Mouse (Mus musculus) frontal cortex, postnatal 36 days (tissue): ENCODE data around the gene Gm3512.
"Not testable (repeated sequence)": the region's sequence is repeated elsewhere in the genome, so short reads cannot be mapped to it uniquely, and the experiment has no call there.

Experiments
- DNase-seq, 2 experiments: peaks; one replicate each; pipeline ENCODE4 v3.0.0; 2022; ENCODE audit warnings: low spot score in 2 of 2

Gene Gm3512

GRCm38 (mm10) chr14:7174483-7174971 lies at the start of gene Gm3512:
TSS of gene Gm3512 (minus strand) at chr14:7174533.
- DNase-seq: peak; percentile 0 to 2

- DNase-seq: peak in 1 of 2 experiments; percentile 8
Observed at GRCm38 (mm10) chr14:7200070-7200469, 25.7 kb upstream of the Gm3512 start.

- not testable (repeated sequence) for DNase-seq
Observed at GRCm38 (mm10) chr14:7194440-7194839, 20.1 kb upstream of the Gm3512 start, which contains the start of gene Gm16434. TSS of gene Gm16434 (minus strand) at chr14:7194540.

- not testable (repeated sequence) for DNase-seq
Observed at GRCm38 (mm10) chr14:7125312-7125711, 49.0 kb downstream of the Gm3512 start, which contains the start of gene Gm6676. TSS of gene Gm6676 (minus strand) at chr14:7125412.

- peak; percentile 0 to 12 for DNase-seq
Observed at GRCm38 (mm10) chr14:7105124-7105802, 69.1 kb downstream of the Gm3512 start.
